Mouse (Mus musculus) cerebellum, adult 2 months (tissue): ENCODE measurements around the gene Them5. TPM values are rescaled to one million over a fixed set of nuclear protein-coding genes. Genes with fewer than 3 reads are reported as not detected.
A peak's percentile ranks its signal among the peaks of the same experiment; 100 is the strongest.

Experiments used
- DNase-seq, 2 experiments: peaks; one replicate each; pipeline ENCODE4 v3.0.0; 2021
- H3K27ac ChIP-seq: fragments of 200-500 bp; 2 replicates; pipeline ENCODE4 v1.5.1; 2012; ENCODE audit warnings: low read length, control low read depth, inconsistent platforms; ENCODE audit not compliant: insufficient read depth
- H3K27me3 ChIP-seq: fragments of 200-500 bp; 2 replicates; pipeline ENCODE4 v1.6.1; 2012; ENCODE audit warnings: inconsistent platforms, mild to moderate bottlenecking, low read length, moderate library complexity; ENCODE audit not compliant: control insufficient read depth, insufficient read depth
- H3K4me1 ChIP-seq: fragments of 200-500 bp; 2 replicates; pipeline ENCODE4 v1.6.1; 2011; ENCODE audit warnings: low read length; ENCODE audit not compliant: control insufficient read depth, insufficient read depth
- H3K4me3 ChIP-seq: fragments of 200-500 bp; replicated peaks from 2 replicates; pipeline ENCODE3; 2011; ENCODE audit warnings: mild to moderate bottlenecking, low read depth, low read length, control low read depth; ENCODE audit not compliant: insufficient read depth
- CTCF ChIP-seq: fragments of 200-500 bp; IDR thresholded peaks from 2 replicates; pipeline ENCODE4 v1.5.1; 2011; ENCODE audit warnings: low read depth, mild to moderate bottlenecking, control low read depth, low read length, moderate library complexity, borderline replicate concordance; ENCODE audit not compliant: insufficient read depth
- POLR2A ChIP-seq: fragments of 200-500 bp; IDR thresholded peaks from 2 replicates; pipeline ENCODE4 v1.6.1; 2011; ENCODE audit warnings: low read length, control low read depth, borderline replicate concordance; ENCODE audit not compliant: insufficient read depth
- WGBS: fragments of 180-500 bp; shearing (Covaris S2); methylation state at CpG from one replicate; pipeline ENCODE4 v1.1.7; 2018; 5-methylcytosine and 5-hydroxymethylcytosine counted together
- polyA plus RNA-seq: library from polyadenylated mRNA; depleted of rRNA; stranded (reverse); fragments of >200 nt; gene quantifications from 2 replicates; pipeline ENCODE4 v1.2.3, GENCODE M21; 2012

Gene Them5
- polyA plus RNA-seq, 1 experiment = not detected

DNA sequence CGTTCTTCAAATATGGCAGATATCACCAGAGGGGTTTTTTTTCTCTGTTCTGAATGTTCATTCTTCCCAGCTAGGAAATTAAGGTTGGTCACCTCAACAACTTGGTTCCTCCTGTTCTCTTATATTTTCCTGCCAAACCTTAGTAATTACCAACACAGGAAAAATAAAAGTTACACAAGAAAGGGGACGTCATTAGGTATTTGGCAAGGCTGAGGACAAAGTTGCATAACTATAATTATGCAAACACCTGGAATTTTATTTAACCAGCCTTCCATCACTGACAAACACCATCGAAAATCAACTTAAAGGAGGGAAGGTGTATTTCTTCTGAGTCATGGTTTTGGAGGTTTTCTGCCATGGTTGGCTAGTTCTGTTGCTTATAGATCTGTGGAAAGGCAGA lies 3.4 kb upstream of the Them5 start:
- Histone ChIP-seq H3K4me3 (no peak overlapping the region), H3K27me3 (no peaks in the 10 kb centered on the region), H3K4me1 (no peaks in the 10 kb centered on the region), H3K27ac (no peak overlapping the region)
- TF ChIP-seq POLR2A = no peak
- 87% methylated on average over 3 of the region's 3 CpGs for WGBS
- DNase-seq = no peak

DNA sequence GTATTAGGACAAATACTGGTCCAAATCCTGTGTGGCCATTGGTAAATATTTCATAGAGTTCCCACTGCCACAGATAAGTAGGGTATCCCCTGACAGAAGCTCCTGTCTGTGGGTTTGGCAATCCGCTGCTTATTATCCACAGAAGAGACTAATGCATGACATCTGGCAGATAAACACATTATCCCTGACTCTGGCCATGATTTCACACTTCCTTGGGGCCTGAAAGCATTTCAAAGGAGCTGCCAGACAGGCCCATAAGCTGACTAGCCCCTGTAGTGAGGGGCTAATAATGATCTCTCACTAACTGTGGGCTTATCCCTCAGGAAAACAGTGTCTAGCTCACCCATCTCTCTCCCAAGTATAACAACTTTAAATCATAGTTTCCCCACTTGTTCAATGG lies 653 bp downstream of the Them5 start:
- no peak for TF ChIP-seq CTCF
- no peak for TF ChIP-seq POLR2A

DNA sequence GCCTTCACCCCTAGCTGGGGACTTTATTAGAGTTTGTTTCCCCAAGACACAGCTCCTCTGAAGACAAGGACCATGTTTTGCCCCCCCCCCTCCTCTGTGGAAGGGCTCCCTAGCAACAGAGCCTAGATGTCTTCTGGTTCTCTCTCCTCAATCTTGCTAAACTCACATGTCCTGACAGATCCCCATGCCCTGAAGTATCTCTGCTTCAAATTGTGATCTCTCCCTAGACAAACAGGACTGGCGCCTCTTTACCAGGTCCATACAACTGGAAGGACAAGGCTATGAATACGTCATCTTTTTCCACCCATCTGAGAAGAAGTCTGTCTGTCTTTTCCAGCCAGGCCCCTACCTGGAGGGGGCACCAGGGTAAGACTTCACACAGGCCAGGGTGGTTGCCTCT lies 2.3 kb downstream of the Them5 start:
- WGBS = 97% methylated on average over 2 of the region's 2 CpGs

More for the DNA sequence above, 653 bp downstream of the Them5 start:
- 39% methylated on average over 1 of the region's 1 CpGs for WGBS
- Histone ChIP-seq H3K4me3 (no peak overlapping the region), H3K27ac (no peak overlapping the region), H3K4me1 (no peaks in the 10 kb centered on the region), H3K27me3 (no peaks in the 10 kb centered on the region)
- DNase-seq = no peak

DNA sequence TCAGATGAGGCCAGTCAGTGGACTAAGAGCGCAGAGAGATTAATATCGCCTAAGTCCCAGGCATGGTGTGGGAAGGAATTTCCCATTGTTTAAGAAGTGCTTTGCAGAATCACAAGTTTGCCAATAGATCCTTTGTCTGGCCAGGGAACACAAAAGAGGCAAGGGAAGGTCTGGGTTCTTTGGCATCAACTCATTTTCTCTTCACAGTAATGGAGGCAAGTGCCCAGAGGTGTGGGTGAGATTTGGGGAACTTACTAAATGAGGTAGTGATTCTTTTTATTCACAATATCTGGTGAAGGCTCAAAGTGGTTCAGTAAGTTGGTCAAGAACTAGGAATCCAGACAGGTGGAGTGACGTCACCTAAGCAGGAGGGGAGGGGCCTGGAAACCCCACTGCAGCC lies 3.0 kb downstream of the Them5 start:
- TF ChIP-seq CTCF (no peak), POLR2A (no peak)
- Histone ChIP-seq H3K27me3 (no peaks in the 10 kb centered on the region), H3K27ac (no peak overlapping the region), H3K4me1 (no peaks in the 10 kb centered on the region), H3K4me3 (no peak overlapping the region)
- no peak for DNase-seq
- 86% methylated on average over 3 of the region's 3 CpGs for WGBS

More for the DNA sequence above, 2.3 kb downstream of the Them5 start:
- Histone ChIP-seq H3K4me1 (no peaks in the 10 kb centered on the region), H3K27ac (no peak overlapping the region), H3K27me3 (no peaks in the 10 kb centered on the region), H3K4me3 (no peak overlapping the region)
- DNase-seq = no peak
- no peak for TF ChIP-seq CTCF
- no peak for TF ChIP-seq POLR2A

DNA sequence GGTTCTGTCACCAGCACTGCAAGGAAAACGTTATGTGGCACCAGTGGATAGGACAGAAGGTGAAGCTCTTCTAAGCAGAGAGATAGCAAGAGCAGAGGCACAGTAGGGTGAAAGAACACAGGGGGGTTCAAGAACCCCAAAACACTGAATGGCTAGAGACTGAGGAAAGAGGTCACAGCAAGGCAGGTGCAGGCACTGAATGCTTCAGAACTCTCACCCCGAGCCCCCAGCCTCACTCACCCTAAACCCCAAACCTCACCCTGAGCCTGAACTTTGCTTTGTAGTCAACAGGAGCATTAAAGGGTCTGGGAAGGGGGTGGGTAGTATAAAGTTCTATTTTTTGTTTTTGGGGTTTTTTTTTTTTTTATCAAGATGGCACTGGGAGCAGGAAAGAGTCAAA lies 6.2 kb downstream of the Them5 start:
- Histone ChIP-seq H3K27ac (no peak overlapping the region), H3K4me3 (no peak overlapping the region), H3K4me1 (no peaks in the 10 kb centered on the region), H3K27me3 (no peaks in the 10 kb centered on the region)
- 79% methylated on average over 2 of the region's 2 CpGs for WGBS
- no peak for TF ChIP-seq CTCF
- TF ChIP-seq POLR2A = no peak
- DNase-seq = no peak

DNA sequence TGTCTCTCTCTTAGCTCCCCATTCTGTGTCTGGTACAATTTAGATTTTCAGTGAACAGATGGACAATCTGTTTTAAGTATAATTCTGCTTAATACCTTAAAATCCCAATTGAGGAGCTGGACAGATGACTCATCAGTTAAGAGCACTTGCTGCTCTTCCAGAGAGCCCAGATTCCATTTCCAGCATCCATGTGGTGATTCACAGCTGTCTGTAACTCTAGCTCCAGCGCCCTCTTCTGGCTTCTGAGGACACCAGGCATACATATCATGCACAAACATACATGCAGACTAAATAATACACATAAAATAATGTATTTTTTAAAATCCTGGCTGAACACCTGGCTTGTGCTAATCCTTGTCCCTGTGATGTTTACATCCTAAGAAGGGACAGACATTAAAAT lies 18.9 kb downstream of the Them5 start:
- 8% methylated on average over 1 of the region's 1 CpGs for WGBS
- TF ChIP-seq CTCF (no peak), POLR2A (no peak)
- Histone ChIP-seq H3K27me3 (no peaks in the 10 kb centered on the region), H3K4me1 (no peaks in the 10 kb centered on the region), H3K27ac (no peak overlapping the region), H3K4me3 (no peak overlapping the region)
- DNase-seq = no peak

DNA sequence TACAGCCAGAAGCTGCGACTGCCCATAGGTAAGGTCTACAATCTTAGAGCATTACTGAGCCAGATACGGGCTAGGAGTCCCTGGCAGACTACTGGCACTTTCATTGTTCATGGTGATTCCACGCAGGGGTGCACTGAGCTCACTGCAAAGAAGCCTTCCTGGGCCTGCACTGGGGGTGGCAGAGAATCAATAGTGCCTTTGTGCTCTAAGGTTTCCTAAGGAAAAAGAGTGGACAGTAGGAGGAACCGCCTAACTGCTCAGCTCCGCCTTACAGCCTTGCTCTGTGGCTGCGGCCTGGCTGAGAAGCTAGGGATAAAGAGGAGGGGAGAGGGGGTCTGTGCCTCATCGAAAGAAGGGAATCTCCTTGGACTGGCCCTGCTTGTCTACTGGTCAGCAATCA lies 20.2 kb downstream of the Them5 start, which contains the start of gene C2cd4d:
Gene C2cd4d (plus strand): TSS at position 301 of the 400 bp plus-strand sequence.
- WGBS = 76% methylated on average over 7 of the region's 7 CpGs
- TF ChIP-seq POLR2A (no peak), CTCF (no peak)
- H3K4me1 ChIP-seq = no peaks in the 10 kb centered on the region
- H3K4me3 ChIP-seq = peak within 1 kb of the TSS; percentile 44
- H3K27me3 ChIP-seq = no peaks in the 10 kb centered on the region
- DNase-seq = no peak
- H3K27ac ChIP-seq = no peak within 1 kb of the TSS

DNA sequence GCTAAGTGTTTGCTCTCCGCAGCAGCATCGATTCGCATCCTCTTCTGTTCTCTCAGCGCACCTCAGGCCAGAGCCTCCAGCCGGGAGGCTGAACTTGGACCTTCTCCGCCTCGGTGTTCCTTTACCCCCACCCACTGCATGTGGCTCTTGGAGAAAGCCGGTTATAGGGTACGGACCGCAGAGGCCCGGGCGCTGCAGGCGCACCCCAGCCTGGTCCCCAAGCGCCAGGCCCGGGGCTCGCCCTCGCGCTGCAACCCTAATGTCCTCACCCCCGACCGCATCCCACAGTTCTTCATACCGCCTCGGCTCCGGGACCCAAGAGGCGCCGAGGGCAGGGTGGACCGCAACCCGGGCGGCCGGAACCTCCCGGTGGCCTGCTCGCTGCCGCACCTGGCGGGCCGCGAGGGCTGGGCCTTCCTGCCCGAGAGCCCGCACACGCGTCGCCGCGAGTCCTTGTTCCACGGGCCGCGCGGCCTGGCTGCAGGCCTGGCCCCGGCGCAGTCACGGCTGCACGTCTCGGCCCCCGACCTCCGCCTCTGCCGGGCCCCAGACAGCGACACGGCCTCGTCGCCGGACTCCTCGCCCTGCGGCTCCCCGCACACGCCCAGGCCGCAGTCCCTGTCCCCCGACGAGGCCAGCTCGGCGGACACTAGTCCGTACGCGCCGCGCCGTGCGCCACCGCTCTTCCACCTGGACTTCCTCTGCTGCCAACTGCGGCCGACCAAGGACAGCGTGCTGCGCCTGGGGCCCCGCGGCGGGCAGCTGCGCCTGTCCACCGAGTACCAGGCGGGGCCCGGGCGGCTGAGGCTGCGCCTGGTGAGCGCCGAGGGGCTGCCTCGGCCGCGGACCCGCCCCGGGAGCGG lies 21.6 kb downstream of the Them5 start:
- WGBS = 9% methylated on average over 93 of the region's 97 CpGs
- DNase-seq = peak; percentile 70 to 76
- Histone ChIP-seq H3K27me3 (no peaks in the 10 kb centered on the region), H3K4me3 (peak overlapping the region; percentile 44), H3K27ac (peak overlapping the region; percentile 44; the same call in 1 of the 2 replicates), H3K4me1 (no peaks in the 10 kb centered on the region)
- TF ChIP-seq CTCF (no peak), POLR2A (peak; percentile 37; the same call in 1 of the 2 replicates)
